Mouse (Mus musculus): ENCODE data around the gene Klf4.

DNA sequence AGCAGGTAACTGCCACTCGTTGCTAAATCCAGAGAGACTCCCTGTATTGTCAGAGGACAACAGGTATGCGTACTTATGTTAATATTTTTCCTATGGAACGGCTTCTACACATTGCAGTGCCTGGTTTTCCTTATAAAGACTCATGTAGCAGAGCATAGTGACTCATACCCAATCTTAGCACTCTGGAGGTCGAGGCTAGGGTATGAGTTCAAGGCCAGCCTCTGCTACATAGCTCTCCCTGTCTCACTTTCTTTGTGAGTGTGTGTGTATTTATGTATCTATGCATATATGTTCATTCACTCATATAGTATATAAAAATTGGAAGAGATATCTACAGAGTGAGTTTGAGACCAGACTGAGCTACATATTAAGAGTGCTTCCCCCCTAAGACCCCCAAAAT, 8.3 kb downstream of the Klf4 start:
- no peak for TF ChIP-seq CTCF (IDR thresholded peaks at IDR 0.05)
- TF ChIP-seq POLR2A (IDR thresholded peaks at IDR 0.05; ENCODE audit: insufficient read depth, low read depth, low read length): no peak

All from heart, adult 2 months (tissue).